Mouse (Mus musculus) cerebellum, adult 11-12 months (tissue): ENCODE results near the gene Trappc3.

ENCODE experiments used
- DNase-seq: peaks from one replicate; pipeline ENCODE4 v3.0.0; 2022

The Trappc3 gene

GRCm38 (mm10) chr4:126278961-126279360, 16.8 kb downstream of the Trappc3 start:
- DNase-seq, result peak; percentile 27

GRCm38 (mm10) chr4:126281706-126282105, 19.6 kb downstream of the Trappc3 start:
- DNase-seq, result no peak

- no peak for DNase-seq
Measured at GRCm38 (mm10) chr4:126283582-126283981, 21.5 kb downstream of the Trappc3 start.

- DNase-seq, result no peak
Measured at GRCm38 (mm10) chr4:126286492-126286891, 24.4 kb downstream of the Trappc3 start, which contains the start of gene Col8a2. TSS of gene Col8a2 (plus strand) at chr4:126286793.

- DNase-seq, result no peak
Measured at GRCm38 (mm10) chr4:126287302-126287995, 25.3 kb downstream of the Trappc3 start.

- no peak for DNase-seq
Measured at GRCm38 (mm10) chr4:126288085-126288666, 26.1 kb downstream of the Trappc3 start.

- DNase-seq, result no peak
Measured at GRCm38 (mm10) chr4:126290314-126290713, 28.2 kb downstream of the Trappc3 start.

GRCm38 (mm10) chr4:126291196-126291595, 29.1 kb downstream of the Trappc3 start:
- no peak for DNase-seq

GRCm38 (mm10) chr4:126295152-126295551, 33.0 kb downstream of the Trappc3 start:
- no peak for DNase-seq

GRCm38 (mm10) chr4:126295937-126296336, 33.8 kb downstream of the Trappc3 start:
- no peak for DNase-seq

- peak; percentile 73 for DNase-seq
Measured at GRCm38 (mm10) chr4:126296617-126297101, 34.5 kb downstream of the Trappc3 start.

- DNase-seq, result peak; percentile 45
Measured at GRCm38 (mm10) chr4:126300916-126301583, 38.9 kb downstream of the Trappc3 start.

GRCm38 (mm10) chr4:126301584-126302309, 39.6 kb downstream of the Trappc3 start:
- peak; percentile 68 for DNase-seq

GRCm38 (mm10) chr4:126303877-126304276, 41.8 kb downstream of the Trappc3 start:
- peak; percentile 11 for DNase-seq

GRCm38 (mm10) chr4:126305428-126305827, 43.3 kb downstream of the Trappc3 start:
- no peak for DNase-seq

GRCm38 (mm10) chr4:126306058-126306457, 43.9 kb downstream of the Trappc3 start:
- no peak for DNase-seq

GRCm38 (mm10) chr4:126306827-126307226, 44.7 kb downstream of the Trappc3 start:
- no peak for DNase-seq

GRCm38 (mm10) chr4:126309211-126309921, 47.2 kb downstream of the Trappc3 start:
- DNase-seq, result peak; percentile 62

GRCm38 (mm10) chr4:126309922-126310309, 47.8 kb downstream of the Trappc3 start:
- peak; percentile 88 for DNase-seq

GRCm38 (mm10) chr4:126310344-126310743, 48.2 kb downstream of the Trappc3 start:
- DNase-seq, result peak; percentile 47

- no peak for DNase-seq
Measured at GRCm38 (mm10) chr4:126311566-126312200, 49.6 kb downstream of the Trappc3 start.

GRCm38 (mm10) chr4:126313202-126313601, 51.1 kb downstream of the Trappc3 start:
- DNase-seq, result peak; percentile 16
